In the genomic region with DNA sequence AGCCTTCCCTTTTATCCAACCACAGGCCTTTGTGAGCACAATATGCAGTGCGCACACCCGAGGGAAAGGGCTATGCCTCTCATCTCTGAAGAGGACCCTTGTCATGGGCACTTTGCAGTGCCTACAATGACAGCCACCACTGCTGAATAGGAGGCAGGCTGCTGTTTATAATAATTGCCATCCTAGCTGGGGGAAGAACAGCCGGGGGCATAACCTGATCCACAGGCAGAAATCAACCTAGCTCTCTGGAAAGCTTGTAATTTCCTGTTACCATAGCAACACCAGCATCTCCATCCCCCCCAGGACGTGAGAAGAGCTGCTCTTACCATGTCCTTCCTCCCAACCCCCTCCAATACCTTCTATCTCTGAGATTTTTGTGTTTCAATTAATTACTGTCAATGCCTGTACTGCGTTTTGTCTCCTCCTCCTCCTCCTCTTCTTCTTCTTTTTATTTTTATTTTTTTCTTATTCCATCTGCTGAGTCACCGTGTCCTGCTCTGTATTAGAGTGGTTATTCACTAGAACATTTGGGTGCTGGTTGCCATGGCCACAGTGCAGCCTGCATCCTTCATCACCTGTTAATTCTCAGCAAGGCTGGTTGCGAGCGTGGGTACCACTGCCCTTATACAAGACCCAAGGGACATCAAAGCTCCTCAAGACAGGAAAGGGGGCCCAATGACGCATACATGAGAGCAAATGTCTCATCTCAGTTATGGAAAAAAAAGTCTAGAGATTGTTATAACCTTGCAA, we compare ENCODE assay signal across 11 mouse cellular contexts. TPM values are rescaled to one million over a fixed set of nuclear protein-coding genes. Genes with fewer than 3 reads are reported as not detected.
DNase-seq lines count a peak whose midpoint lies in the region; ATAC-seq lines count a peak whose summit lies in the region.
"Had no signal": no experiment of that assay in that cellular context is flagged by ENCODE, and none has a peak within 500 bp of the region (broad histone marks: within the 10 kb centered on the region; RNA-seq: fewer than 3 reads in every experiment).

No protein-coding gene starts in this region.

- H3K9ac ChIP-seq in hindbrain, embryonic 13.5 days: peak overlapping the region; percentile 29
- H3K9ac ChIP-seq in midbrain, embryonic 14.5 days (replicated peaks; ENCODE audit: low read length): no peak overlapping the region
- H3K9ac ChIP-seq: limb, embryonic 15.5 days had no signal

- H3K36me3 ChIP-seq in hindbrain, embryonic 13.5 days: no peaks in the 10 kb centered on the region
- no peaks in the 10 kb centered on the region for H3K36me3 ChIP-seq in midbrain, embryonic 14.5 days (ENCODE audit: control insufficient read depth, insufficient read depth, low read length)
- H3K36me3 ChIP-seq: limb, embryonic 15.5 days had no signal

- H3K9me3 ChIP-seq in hindbrain, embryonic 13.5 days: no peaks in the 10 kb centered on the region
- H3K9me3 ChIP-seq in midbrain, embryonic 14.5 days (ENCODE audit: control insufficient read depth, low read length): no peaks in the 10 kb centered on the region
- H3K9me3 ChIP-seq: limb, embryonic 15.5 days had no signal

- H3K4me2 ChIP-seq in hindbrain, embryonic 13.5 days: peak overlapping the region; percentile 26
- peak overlapping the region; percentile 33 for H3K4me2 ChIP-seq in midbrain, embryonic 14.5 days (ENCODE audit: low read length)
- H3K4me2 ChIP-seq: limb, embryonic 15.5 days had no signal

- ATAC-seq in hindbrain, embryonic 13.5 days (ENCODE audit: low FRiP score): peak; percentile 79
- ATAC-seq in midbrain, embryonic 14.5 days (ENCODE audit: low FRiP score, low TSS enrichment): peak; percentile 77
- ATAC-seq: activated CD4-positive, CD25-positive, alpha-beta regulatory T cell, adult 4 months had no signal

- H3K27ac ChIP-seq in hindbrain, embryonic 13.5 days: peak overlapping the region; percentile 94
- H3K27ac ChIP-seq in midbrain, embryonic 14.5 days (replicated peaks; ENCODE audit: low read depth, low read length): peak overlapping the region; percentile 80
- H3K27ac ChIP-seq: limb, embryonic 15.5 days; macrophage had no signal

- peak; percentile 77 for DNase-seq in retina, postnatal 1 day
- no peak for DNase-seq in retina, embryonic 14.5 days (ENCODE audit: low spot score)
- peak; percentile 90 for DNase-seq in midbrain, embryonic 14.5 days
- DNase-seq in spleen, adult 18-20 months: no peak
- no peak for DNase-seq in embryo, embryonic 10 days (ENCODE audit: low spot score)
- no peak for DNase-seq in cerebellum, adult 11-12 months
- DNase-seq: cerebellum, adult 18-20 months had no signal

- H3K27me3 ChIP-seq in hindbrain, embryonic 13.5 days: no peaks in the 10 kb centered on the region
- H3K27me3 ChIP-seq in midbrain, embryonic 14.5 days (ENCODE audit: control insufficient read depth, insufficient read depth, low read length): no peaks in the 10 kb centered on the region
- H3K27me3 ChIP-seq: limb, embryonic 15.5 days had no signal

- H3K4me1 ChIP-seq in hindbrain, embryonic 13.5 days (replicated peaks): peaks cover 58% of the 10 kb centered on the region
- peaks cover 43% of the 10 kb centered on the region for H3K4me1 ChIP-seq in midbrain, embryonic 14.5 days (ENCODE audit: control insufficient read depth, insufficient read depth, low read length)
- H3K4me1 ChIP-seq: limb, embryonic 15.5 days had no signal

- WGBS in hindbrain, embryonic 13.5 days: 21% methylated on average over 9 of the region's 9 CpGs
- 26% methylated on average over 9 of the region's 9 CpGs for WGBS in midbrain, embryonic 14.5 days

- no peak overlapping the region for H3K4me3 ChIP-seq in hindbrain, embryonic 13.5 days
- H3K4me3 ChIP-seq in midbrain, embryonic 14.5 days (replicated peaks; ENCODE audit: low read depth, low read length): no peak overlapping the region
- H3K4me3 ChIP-seq: limb, embryonic 15.5 days had no signal

RNA-seq across cellular contexts. Expression of a gene that starts 1.3 kb away (rescaled TPM):
- 0.66 and 1.7 TPM in 2 replicates for polyA plus RNA-seq in hindbrain, embryonic 13.5 days (2015; fragmentation: Nextera tagmentation; extraction: Ambion mirVana)
- polyA plus RNA-seq in midbrain, embryonic 14.5 days (2014; fragmentation: Nextera tagmentation; extraction: Ambion mirVana): 0.93 and 1.3 TPM in 2 replicates
- polyA plus RNA-seq: activated CD4-positive, CD25-positive, alpha-beta regulatory T cell, adult 4 months; macrophage had no signal

RNA-seq across cellular contexts. Expression of a gene that starts 13.3 kb away (rescaled TPM):
- polyA plus RNA-seq in hindbrain, embryonic 13.5 days (2015; fragmentation: Nextera tagmentation; extraction: Ambion mirVana): 1,398 and 1,436 TPM in 2 replicates
- polyA plus RNA-seq in midbrain, embryonic 14.5 days (2014; fragmentation: Nextera tagmentation; extraction: Ambion mirVana): 1,318 and 1,476 TPM in 2 replicates

RNA-seq across cellular contexts. Expression of a gene that starts 23.0 kb away (rescaled TPM):
- polyA plus RNA-seq in hindbrain, embryonic 13.5 days (2015; fragmentation: Nextera tagmentation; extraction: Ambion mirVana): 94.1 and 94.4 TPM in 2 replicates
- 108 and 170 TPM in 2 replicates for polyA plus RNA-seq in midbrain, embryonic 14.5 days (2014; fragmentation: Nextera tagmentation; extraction: Ambion mirVana)
- polyA plus RNA-seq: macrophage had no signal

Comparison
In these comparisons a context has a peak if more than half of its experiments do, and no peak if none do; other contexts are left out.
1. DNase-seq: peak in retina, postnatal 1 day (single experiment) and midbrain, embryonic 14.5 days (single experiment); none in retina, embryonic 14.5 days (single experiment), spleen, adult 18-20 months (0 of 2), embryo, embryonic 10 days (single experiment) and cerebellum, adult 11-12 months (single experiment).